Mouse (Mus musculus): Measurements from ENCODE around the gene Prss54. TPM values are rescaled to one million over a fixed set of nuclear protein-coding genes. Genes with fewer than 3 reads are reported as not detected.

Gene Prss54
- total RNA-seq, 2 experiments from 2014 or later, result not detected

- DNase-seq (ENCODE audit: low spot score in 2 of 2), result no peak
Observed at GRCm38 (mm10) chr8:95551577-95551976, 24.6 kb downstream of the Prss54 start.

- peak in 1 of 2 experiments; percentile 18 for DNase-seq (ENCODE audit: low spot score in 2 of 2)
Observed at GRCm38 (mm10) chr8:95549871-95550829, 26.0 kb downstream of the Prss54 start.

GRCm38 (mm10) chr8:95547931-95548330, 28.2 kb downstream of the Prss54 start:
- no peak for DNase-seq (ENCODE audit: low spot score in 2 of 2)

GRCm38 (mm10) chr8:95546986-95547385, 29.2 kb downstream of the Prss54 start:
- no peak for DNase-seq (ENCODE audit: low spot score in 2 of 2)

- no peak for DNase-seq (ENCODE audit: low spot score in 2 of 2)
Observed at GRCm38 (mm10) chr8:95545815-95546214, 30.3 kb downstream of the Prss54 start.

GRCm38 (mm10) chr8:95543065-95543464, 33.1 kb downstream of the Prss54 start:
- DNase-seq (ENCODE audit: low spot score in 2 of 2), result no peak

- no peak for DNase-seq (ENCODE audit: low spot score in 2 of 2)
Observed at GRCm38 (mm10) chr8:95542191-95542590, 33.9 kb downstream of the Prss54 start.

- DNase-seq (ENCODE audit: low spot score in 2 of 2), result peak in 1 of 2 experiments; percentile 44
Observed at GRCm38 (mm10) chr8:95539487-95539886, 36.7 kb downstream of the Prss54 start.

GRCm38 (mm10) chr8:95533584-95534387, 42.4 kb downstream of the Prss54 start, which contains the start of gene Ccdc113:
TSS of gene Ccdc113 (plus strand) at chr8:95534085.
- DNase-seq (ENCODE audit: low spot score in 2 of 2), result peak; percentile 33 to 67

- DNase-seq (ENCODE audit: low spot score in 2 of 2), result no peak
Observed at GRCm38 (mm10) chr8:95532206-95532605, 43.9 kb downstream of the Prss54 start.

- no peak for DNase-seq (ENCODE audit: low spot score in 2 of 2)
Observed at GRCm38 (mm10) chr8:95528750-95529310, 47.3 kb downstream of the Prss54 start.

- DNase-seq (ENCODE audit: low spot score in 2 of 2), result no peak
Observed at GRCm38 (mm10) chr8:95528194-95528593, 47.9 kb downstream of the Prss54 start.

GRCm38 (mm10) chr8:95523991-95524390, 52.1 kb downstream of the Prss54 start:
- no peak for DNase-seq (ENCODE audit: low spot score in 2 of 2)

GRCm38 (mm10) chr8:95516928-95517327, 59.2 kb downstream of the Prss54 start:
- DNase-seq (ENCODE audit: low spot score in 2 of 2), result peak in 1 of 2 experiments; percentile 15

GRCm38 (mm10) chr8:95513219-95513618, 62.9 kb downstream of the Prss54 start:
- no peak for DNase-seq (ENCODE audit: low spot score in 2 of 2)

- peak in 1 of 2 experiments; percentile 40 for DNase-seq (ENCODE audit: low spot score in 2 of 2)
Observed at GRCm38 (mm10) chr8:95512257-95512656, 63.9 kb downstream of the Prss54 start.

Other genes with a start within 250 kb of the Prss54 start
- 10 to 100 TPM; 17.6 to 18.5 TPM for gene Zfp319, start 244.4 kb downstream of the Prss54 start, total RNA-seq (2021)
- gene Usb1, start 244.1 kb downstream of the Prss54 start, total RNA-seq (2021), result 10 to 100 TPM in 1 of 2 experiments, 1 to 10 TPM in 1; 9.8 to 11.2 TPM
- gene Mmp15, start 224.1 kb downstream of the Prss54 start, total RNA-seq (2021), result 10 to 100 TPM; 13.4 to 13.6 TPM
- gene Cfap20, start 141.5 kb downstream of the Prss54 start, total RNA-seq (2021), result 10 to 100 TPM; 50.7 to 54.4 TPM
- gene Csnk2a2, start 86.3 kb downstream of the Prss54 start, total RNA-seq (2021), result 10 to 100 TPM; 69.8 to 74.0 TPM
- gene Ccdc113, start 42.3 kb downstream of the Prss54 start, total RNA-seq (2021), result 1 to 10 TPM; 1.6 to 1.8 TPM
- 1 to 10 TPM; 2.2 to 3.0 TPM for gene Gins3, start 57.1 kb upstream of the Prss54 start, total RNA-seq (2021)
- gene Ndrg4, start 100.6 kb upstream of the Prss54 start, total RNA-seq (2021), result 1,000 to 10,000 TPM; 1,366 to 1,373 TPM
- gene Setd6, start 139.5 kb upstream of the Prss54 start, total RNA-seq (2021), result 10 to 100 TPM; 17.7 to 22.8 TPM
- gene Cnot1, start 231.1 kb upstream of the Prss54 start, total RNA-seq (2021), result 100 to 1,000 TPM; 118 to 119 TPM
- 100 to 1,000 TPM; 134 to 165 TPM for gene Sap18b, start 249.0 kb upstream of the Prss54 start, total RNA-seq (2021)